Mouse (Mus musculus) lung, postnatal 0 days (tissue): ENCODE results near the gene Elmod3.

Source experiments
- CTCF ChIP-seq: IDR thresholded peaks from 2 replicates; pipeline ENCODE4 v1.5.1; 2016; ENCODE audit warnings: antibody characterized with exemption, mild to moderate bottlenecking
- EP300 ChIP-seq: IDR thresholded peaks from 2 replicates; pipeline ENCODE4 v1.6.1; 2016; ENCODE audit warnings: antibody characterized with exemption, mild to moderate bottlenecking, control low read depth

GRCm38 (mm10) chr6:72597083-72597874 lies 934 bp downstream of the Elmod3 start:
- TF ChIP-seq CTCF (peak; percentile 52), EP300 (peak; percentile 75)
